Mouse (Mus musculus) midbrain, embryonic 10.5 days (tissue): ENCODE data around the gene Swap70. TPM values are rescaled to one million over a fixed set of nuclear protein-coding genes. Genes with fewer than 3 reads are reported as not detected.

Source experiments
- DNase-seq: peaks from one replicate; pipeline ENCODE4 v3.0.0-alpha.2; 2017; ENCODE audit warnings: low spot score
- H3K27ac ChIP-seq: fragments of 300-500 bp; sonication (generic); replicated peaks from 2 replicates; pipeline ENCODE4 v1.5.1; 2016; ENCODE audit warnings: mild to moderate bottlenecking
- H3K27me3 ChIP-seq: fragments of 300-500 bp; sonication (generic); 2 replicates; pipeline ENCODE4 v1.6.1; 2016; ENCODE audit warnings: low read depth, mild to moderate bottlenecking; ENCODE audit not compliant: poor library complexity, severe bottlenecking
- H3K36me3 ChIP-seq: fragments of 300-500 bp; sonication (generic); 2 replicates; pipeline ENCODE4 v1.6.1; 2016; ENCODE audit warnings: mild to moderate bottlenecking, moderate library complexity
- H3K4me1 ChIP-seq: fragments of 300-500 bp; sonication (generic); 2 replicates; pipeline ENCODE4 v1.6.1; 2016
- H3K4me3 ChIP-seq: fragments of 300-500 bp; sonication (generic); 2 replicates; pipeline ENCODE4 v1.5.1; 2016; ENCODE audit warnings: mild to moderate bottlenecking, moderate library complexity
- H3K9me3 ChIP-seq: fragments of 300-500 bp; sonication (generic); replicated peaks from 2 replicates; pipeline ENCODE4 v1.6.1; 2016; ENCODE audit warnings: mild to moderate bottlenecking
- WGBS: fragments of 180-500 bp; shearing (Covaris S2); methylation state at CpG from one replicate; pipeline ENCODE4 v1.1.7; 2016; 5-methylcytosine and 5-hydroxymethylcytosine counted together
- polyA plus RNA-seq: library from polyadenylated mRNA; unstranded; fragments of >200 nt; fragmentation: Nextera tagmentation; extraction: Ambion mirVana; gene quantifications from 2 replicates; pipeline ENCODE4 v1.2.1, GENCODE M21; 2016

The Swap70 gene
- polyA plus RNA-seq, 1 experiment from 2014 or later, result 26.0 TPM

DNA sequence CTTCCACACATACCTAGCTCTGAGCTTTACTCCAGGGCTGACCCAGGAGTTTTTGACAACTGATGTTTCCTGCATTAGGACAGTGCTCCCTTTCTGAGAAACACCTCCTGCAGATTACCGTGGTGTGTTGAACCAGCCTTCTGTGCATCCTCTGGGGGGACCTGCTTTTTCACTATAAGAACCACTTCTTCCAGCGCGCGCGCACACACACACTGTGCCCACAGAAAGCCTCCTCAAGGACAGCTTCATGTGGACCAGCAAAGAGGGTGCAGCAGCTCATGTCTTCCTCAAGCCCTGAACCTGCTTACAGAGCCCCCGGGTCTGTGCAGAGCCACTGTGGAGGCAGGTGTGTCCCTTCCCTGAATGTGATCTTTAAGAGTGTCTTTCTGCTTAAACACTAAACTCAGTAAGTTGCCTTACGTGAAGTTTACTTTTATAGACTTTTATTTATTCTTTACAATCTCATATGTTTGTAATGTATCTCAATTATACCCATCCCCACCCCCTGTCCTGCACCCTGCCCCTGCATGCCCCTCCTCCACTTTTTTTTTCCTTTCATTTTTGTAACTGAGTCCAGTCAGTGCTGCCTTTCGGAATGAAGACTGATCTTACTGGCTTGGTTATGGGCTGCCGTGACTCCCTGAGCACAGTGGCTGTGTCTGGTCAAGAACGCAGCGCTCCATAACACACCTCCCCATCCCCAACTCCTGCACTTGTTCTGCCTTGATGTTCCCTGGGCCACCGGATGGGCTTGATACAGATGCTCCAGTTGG, 63.8 kb downstream of the Swap70 start:
- Histone ChIP-seq H3K4me1 (peaks cover 15% of the 10 kb centered on the region), H3K4me3 (no peak overlapping the region), H3K27ac (no peak overlapping the region), H3K36me3 (peaks cover 22% of the 10 kb centered on the region), H3K9me3 (no peaks in the 10 kb centered on the region), H3K27me3 (no peaks in the 10 kb centered on the region)
- 92% methylated on average over 12 of the region's 12 CpGs for WGBS
- DNase-seq, result no peak

DNA sequence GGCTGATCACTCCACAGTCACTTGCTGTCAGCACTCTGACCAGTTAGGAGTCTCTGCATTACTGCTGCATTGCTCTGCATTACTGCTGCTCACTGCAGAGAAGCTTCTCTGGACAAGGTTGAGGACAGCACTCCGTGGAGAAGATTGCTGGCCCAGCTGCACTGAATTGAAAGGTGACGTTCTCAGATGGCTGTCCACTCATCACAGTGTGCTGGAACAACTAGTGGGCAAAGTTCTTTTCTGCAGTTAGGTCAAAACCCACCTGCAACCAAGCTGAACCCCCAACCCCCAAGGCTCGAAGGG, 64.3 kb downstream of the Swap70 start:
- Histone ChIP-seq H3K4me3 (no peak overlapping the region), H3K27ac (no peak overlapping the region), H3K36me3 (peaks cover 19% of the 10 kb centered on the region), H3K4me1 (peaks cover 15% of the 10 kb centered on the region), H3K9me3 (no peaks in the 10 kb centered on the region), H3K27me3 (no peaks in the 10 kb centered on the region)
- WGBS, result 82% methylated on average over 3 of the region's 3 CpGs
- DNase-seq, result no peak

DNA sequence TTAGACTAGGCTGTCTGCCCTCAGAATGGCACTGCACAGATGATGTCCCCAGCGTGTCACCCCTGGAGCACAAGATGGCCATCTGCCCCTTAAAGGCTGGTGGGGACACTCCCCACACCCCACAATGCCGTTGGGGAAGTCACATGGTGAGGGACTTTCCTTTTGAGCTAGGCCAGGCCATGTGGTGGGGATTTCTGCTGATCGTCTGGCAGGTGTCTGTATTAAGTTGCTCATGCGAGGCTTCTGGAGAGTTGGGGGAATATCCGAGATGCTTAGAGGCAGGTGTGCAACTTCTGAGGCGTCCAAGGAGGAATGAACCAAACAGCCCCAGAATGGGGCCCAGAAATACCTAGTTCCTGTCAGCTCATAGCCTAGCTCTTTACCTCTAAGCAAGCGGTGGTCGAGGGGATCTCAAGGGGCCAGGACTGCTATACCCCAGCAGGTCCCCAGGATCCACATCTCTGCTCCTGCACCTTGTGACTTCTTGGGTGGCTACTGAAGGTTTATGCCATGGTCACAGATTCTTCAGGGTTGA, 64.8 kb downstream of the Swap70 start:
- H3K27me3 ChIP-seq, result no peaks in the 10 kb centered on the region

DNA sequence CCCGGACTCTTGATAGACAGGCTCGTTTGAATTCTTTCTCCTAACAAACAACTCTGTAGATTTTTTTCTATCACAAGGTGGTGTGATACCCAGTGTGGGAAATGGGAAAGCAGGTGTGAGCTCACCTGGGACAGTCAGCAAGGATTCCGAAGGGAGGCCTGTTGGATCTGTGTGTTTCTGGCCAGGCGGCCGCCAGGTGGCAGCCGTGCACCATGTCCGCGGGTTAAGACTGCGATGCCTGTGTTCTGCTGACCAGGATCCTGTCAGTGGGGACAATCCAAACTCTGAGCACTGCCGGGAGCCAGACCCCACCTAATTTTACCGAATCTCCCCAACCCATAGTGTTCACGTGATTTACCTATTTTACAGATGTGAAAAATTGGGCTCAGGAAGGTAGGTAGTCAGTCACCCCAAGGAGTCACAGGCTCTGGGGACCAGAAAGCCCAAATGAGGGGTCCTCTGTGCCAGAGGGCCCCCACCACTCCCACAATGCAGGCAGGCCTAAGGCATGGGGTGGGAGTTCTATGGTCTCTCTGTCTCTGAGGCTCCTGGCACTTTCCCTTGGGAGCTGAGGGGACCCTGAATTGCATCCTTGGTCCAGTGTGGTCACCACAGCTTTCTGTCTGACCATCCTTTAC, 65.4 kb downstream of the Swap70 start:
- WGBS, result 9% methylated on average over 12 of the region's 12 CpGs
- 0 out of 2 replicates have a peak, but pooled peaks cover 2% of the 10 kb centered on the region for H3K9me3 ChIP-seq
- H3K27me3 ChIP-seq, result no peaks in the 10 kb centered on the region
- DNase-seq, result peak; percentile 83
- no peak overlapping the region for H3K4me3 ChIP-seq
- peaks cover 15% of the 10 kb centered on the region for H3K4me1 ChIP-seq
- H3K27ac ChIP-seq, result peak overlapping the region; percentile 49
- H3K36me3 ChIP-seq, result peaks cover 7% of the 10 kb centered on the region

More for the DNA sequence above, 64.8 kb downstream of the Swap70 start:
- H3K4me3 ChIP-seq, result no peak overlapping the region
- H3K36me3 ChIP-seq, result peaks cover 14% of the 10 kb centered on the region
- no peak for DNase-seq
- peaks cover 15% of the 10 kb centered on the region for H3K4me1 ChIP-seq
- 76% methylated on average over 8 of the region's 8 CpGs for WGBS
- no peaks in the 10 kb centered on the region for H3K9me3 ChIP-seq
- no peak overlapping the region for H3K27ac ChIP-seq

DNA sequence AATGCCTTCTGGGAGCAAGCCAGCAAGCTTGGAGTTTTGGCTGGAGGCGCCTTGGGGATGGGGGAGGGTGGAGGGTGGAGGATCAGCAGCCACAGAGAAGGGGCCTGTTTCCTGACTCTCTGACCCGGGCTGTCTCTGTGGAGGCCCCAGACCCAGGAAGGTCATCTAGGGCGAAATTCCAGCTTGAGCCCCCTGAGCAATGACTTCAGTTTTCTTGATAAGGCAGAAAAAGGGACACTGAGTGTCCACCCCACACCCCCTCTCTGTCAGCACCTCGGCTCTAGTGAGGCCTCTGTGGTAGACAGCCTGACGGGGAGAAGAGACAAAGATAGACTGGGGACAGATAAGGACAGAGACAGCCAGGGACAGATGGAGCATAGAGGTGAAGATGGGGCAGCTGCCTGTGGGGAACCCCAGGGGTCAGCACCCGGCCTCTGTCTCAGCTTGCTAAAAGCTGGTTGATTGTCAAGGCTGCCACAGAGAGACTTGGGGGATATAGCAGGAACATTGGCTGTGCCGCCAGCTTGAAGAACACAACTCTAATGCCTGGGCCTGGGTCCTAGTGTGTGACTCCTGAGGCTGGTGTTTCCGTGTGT, 66.1 kb downstream of the Swap70 start:
- peaks cover 2% of the 10 kb centered on the region for H3K36me3 ChIP-seq
- 0 out of 2 replicates have a peak, but pooled peaks cover 2% of the 10 kb centered on the region for H3K9me3 ChIP-seq
- H3K27ac ChIP-seq, result peak overlapping the region; percentile 49
- no peak for DNase-seq
- 62% methylated on average over 8 of the region's 8 CpGs for WGBS
- no peaks in the 10 kb centered on the region for H3K27me3 ChIP-seq
- H3K4me1 ChIP-seq, result peaks cover 15% of the 10 kb centered on the region
- no peak overlapping the region for H3K4me3 ChIP-seq

DNA sequence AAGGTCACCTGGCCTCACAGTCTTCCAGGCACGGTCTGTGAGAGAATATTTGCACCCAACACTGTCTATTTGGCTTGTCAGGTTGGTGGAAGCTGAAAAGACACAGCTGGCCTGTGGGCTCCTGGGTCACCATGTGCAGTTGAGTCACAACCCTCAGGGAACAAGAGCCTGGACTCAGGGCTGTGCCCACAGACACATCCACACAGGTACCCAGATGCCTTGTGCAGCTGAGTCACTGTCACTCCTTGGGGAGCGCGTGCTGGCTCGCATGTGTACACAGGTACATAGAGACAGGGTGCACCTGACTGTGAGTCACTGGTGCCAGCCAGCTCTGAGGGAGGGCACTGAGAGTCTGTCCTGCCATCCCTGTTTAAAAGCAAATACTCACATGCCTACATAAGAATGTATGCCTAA, 66.7 kb downstream of the Swap70 start:
- no peak for DNase-seq
- Histone ChIP-seq H3K36me3 (no peaks in the 10 kb centered on the region), H3K4me3 (no peak overlapping the region), H3K9me3 (0 out of 2 replicates have a peak, but pooled peaks cover 2% of the 10 kb centered on the region), H3K27me3 (no peaks in the 10 kb centered on the region), H3K27ac (0 out of 2 replicates have a peak overlapping the region, but pooled peaks have one; percentile 6), H3K4me1 (peaks cover 15% of the 10 kb centered on the region)
- WGBS, result 92% methylated on average over 4 of the region's 4 CpGs

DNA sequence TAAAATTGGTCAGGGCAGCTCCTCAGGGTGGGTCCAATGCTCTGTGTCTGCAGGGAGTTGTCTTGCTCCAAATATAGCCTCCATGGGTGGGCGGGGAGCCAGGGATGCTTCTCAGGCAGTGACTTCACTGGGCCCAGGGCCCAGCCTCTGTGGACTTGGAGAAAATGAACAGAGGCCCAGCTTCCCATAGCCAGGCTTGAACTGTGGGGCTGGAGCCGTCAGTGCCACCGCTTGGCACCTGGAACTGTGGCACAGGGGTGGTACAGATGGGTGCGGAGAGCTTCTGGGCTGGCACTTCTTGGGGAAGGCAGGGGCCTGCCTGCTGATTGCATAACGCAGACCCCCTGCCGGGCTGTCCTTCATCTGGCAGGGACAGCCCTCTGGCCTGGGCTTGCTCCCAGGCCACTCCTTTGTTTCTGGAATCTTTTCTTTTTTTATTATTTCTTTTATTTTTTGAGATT, 67.2 kb downstream of the Swap70 start:
- Histone ChIP-seq H3K4me1 (peaks cover 15% of the 10 kb centered on the region), H3K27ac (no peak overlapping the region), H3K27me3 (no peaks in the 10 kb centered on the region), H3K36me3 (no peaks in the 10 kb centered on the region), H3K9me3 (0 out of 2 replicates have a peak, but pooled peaks cover 2% of the 10 kb centered on the region), H3K4me3 (no peak overlapping the region)
- WGBS, result 69% methylated on average over 6 of the region's 6 CpGs
- no peak for DNase-seq

DNA sequence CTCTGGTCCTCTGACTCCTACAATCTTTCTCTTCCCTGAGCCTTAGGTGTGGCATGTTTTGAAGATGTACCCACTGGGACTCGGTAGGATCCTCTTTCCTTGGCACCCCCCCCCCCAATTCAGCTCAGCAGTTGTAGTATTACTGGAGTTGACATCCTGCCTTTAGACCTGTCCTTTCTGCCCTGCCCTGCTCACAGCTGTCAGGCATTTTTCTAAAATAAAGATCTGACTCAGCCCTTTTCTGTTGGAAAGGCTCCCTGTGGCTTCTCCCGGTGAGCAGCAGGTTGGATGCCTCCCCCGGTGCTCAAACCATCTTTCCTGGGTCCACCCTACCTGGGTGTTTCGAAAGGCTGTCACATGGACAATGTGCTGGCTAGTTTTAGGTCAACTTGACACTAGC, 68.1 kb downstream of the Swap70 start:
- Histone ChIP-seq H3K9me3 (0 out of 2 replicates have a peak, but pooled peaks cover 2% of the 10 kb centered on the region), H3K27me3 (no peaks in the 10 kb centered on the region), H3K27ac (no peak overlapping the region), H3K4me1 (peaks cover 15% of the 10 kb centered on the region), H3K36me3 (no peaks in the 10 kb centered on the region), H3K4me3 (no peak overlapping the region)
- DNase-seq, result no peak
- 70% methylated on average over 4 of the region's 4 CpGs for WGBS

DNA sequence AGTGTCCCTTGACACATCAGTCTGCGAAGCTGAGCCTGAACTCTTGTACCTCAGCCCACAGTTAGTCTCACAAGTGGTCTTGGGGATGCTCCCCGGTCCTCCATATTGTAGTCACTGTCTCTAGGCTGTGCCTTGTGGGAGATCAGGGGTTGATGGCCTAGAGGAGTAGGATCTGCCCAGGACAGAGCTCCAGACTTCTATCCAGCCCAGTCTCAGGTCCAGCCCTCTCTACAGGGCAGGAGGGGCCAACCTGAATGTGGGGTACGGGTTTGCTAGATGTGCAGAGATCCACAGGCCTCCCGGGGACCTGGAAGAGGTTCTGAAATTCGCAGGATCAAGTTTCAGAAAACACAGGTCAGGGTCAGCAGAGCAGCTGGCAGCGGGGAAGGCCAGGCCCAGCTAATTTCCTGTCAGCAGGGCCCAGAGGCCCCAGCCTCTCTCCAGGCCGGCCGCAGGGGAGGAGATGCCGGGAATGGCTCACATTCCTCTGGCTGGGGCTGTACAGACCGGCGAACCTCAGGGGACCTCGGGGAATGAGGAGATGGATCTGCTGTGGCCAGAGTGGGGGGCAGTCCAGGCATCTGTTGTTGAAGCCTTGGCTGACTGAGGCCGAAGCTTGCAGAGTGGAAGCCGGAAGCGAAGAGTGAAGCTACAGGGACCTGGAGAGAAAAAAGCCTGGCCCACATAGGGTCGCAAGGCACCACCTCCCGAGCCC, 75.5 kb downstream of the Swap70 start:
- no peaks in the 10 kb centered on the region for H3K36me3 ChIP-seq
- DNase-seq, result peak; percentile 67
- no peak overlapping the region for H3K4me3 ChIP-seq
- peak overlapping the region; percentile 76 for H3K27ac ChIP-seq
- 36% methylated on average over 17 of the region's 17 CpGs for WGBS
- no peaks in the 10 kb centered on the region for H3K9me3 ChIP-seq
- peaks cover 16% of the 10 kb centered on the region for H3K4me1 ChIP-seq
- H3K27me3 ChIP-seq, result no peaks in the 10 kb centered on the region

DNA sequence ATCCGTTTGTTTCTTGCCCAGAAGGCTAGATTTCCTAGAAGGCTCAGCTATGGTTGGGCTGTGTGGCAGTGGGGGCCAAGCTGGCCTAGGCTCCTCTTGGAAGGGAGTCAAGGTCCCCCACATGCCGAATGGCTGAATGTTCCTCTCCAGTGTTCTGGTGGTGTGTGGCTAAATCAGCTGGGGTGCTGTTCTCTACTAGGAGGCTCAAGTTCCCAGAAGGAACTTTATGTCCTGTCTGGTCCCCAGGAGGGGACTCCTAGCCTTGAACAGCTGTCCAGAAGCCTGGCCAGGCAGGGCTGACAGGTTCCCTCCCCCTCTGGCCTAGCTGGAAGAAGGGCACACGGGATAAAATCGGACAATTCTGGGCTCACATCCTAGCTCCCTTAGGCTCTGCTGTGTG, 76.1 kb downstream of the Swap70 start:
- 54% methylated on average over 4 of the region's 4 CpGs for WGBS
- H3K4me3 ChIP-seq, result no peak overlapping the region
- H3K27ac ChIP-seq, result peak overlapping the region; percentile 76

DNA sequence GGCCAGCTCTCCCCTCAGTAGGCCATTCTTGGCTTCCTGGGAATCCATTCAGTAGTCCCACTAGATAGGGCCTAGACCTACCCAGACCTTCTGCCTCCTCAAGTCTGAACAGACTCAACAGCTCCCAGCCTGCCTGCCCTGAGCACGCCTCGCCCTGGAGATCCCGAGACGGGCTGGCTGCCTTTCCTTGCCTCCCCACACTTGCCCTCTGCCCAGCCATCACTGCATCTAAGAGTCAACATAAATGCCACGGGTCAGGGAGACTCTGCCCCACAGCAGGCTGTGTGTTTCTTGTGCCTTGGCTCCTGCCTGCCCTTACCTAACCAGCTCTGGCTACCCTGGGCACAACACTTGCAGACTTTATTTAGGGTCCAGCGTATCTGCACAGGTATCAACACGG, 76.6 kb downstream of the Swap70 start:
- Histone ChIP-seq H3K36me3 (no peaks in the 10 kb centered on the region), H3K4me1 (peaks cover 16% of the 10 kb centered on the region), H3K4me3 (no peak overlapping the region), H3K27me3 (no peaks in the 10 kb centered on the region), H3K9me3 (no peaks in the 10 kb centered on the region), H3K27ac (peak overlapping the region; percentile 76; the same call in 1 of the 2 replicates)
- 83% methylated on average over 7 of the region's 7 CpGs for WGBS
- DNase-seq, result no peak

More for the DNA sequence above, 76.1 kb downstream of the Swap70 start:
- no peak for DNase-seq
- Histone ChIP-seq H3K36me3 (no peaks in the 10 kb centered on the region), H3K27me3 (no peaks in the 10 kb centered on the region), H3K4me1 (peaks cover 16% of the 10 kb centered on the region), H3K9me3 (no peaks in the 10 kb centered on the region)

DNA sequence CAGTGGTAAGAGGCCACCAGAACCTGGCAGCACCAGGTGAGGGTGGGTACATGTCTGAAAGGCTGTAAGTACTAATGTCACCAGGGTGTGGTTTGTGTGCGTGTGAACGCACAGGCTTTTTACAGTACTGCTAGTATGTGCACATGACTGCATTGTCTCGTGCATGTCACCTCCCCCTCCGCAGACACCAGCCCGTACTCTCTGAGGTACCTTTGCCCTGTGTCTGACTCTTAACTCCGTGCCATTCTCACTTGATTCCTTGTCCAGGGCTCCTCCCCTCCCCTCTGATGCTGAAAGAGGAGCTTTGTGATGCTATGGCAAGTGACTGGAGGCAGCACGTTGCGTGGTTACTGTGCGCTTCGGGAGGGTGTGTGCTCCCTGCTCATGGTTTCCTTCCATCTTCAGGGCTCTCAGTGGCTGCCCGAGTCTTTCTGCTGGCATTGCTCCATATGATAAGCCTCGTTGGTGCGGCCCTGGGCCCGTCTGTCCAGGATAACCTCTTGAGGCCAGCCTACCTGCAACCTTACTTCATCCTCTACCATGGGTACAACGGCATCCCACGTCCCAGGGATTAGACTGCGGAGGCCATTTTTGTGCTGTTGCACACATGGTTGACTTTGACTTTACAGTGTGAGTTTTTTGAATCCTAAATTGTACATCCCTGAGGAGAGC, 77.4 kb downstream of the Swap70 start:
- no peaks in the 10 kb centered on the region for H3K27me3 ChIP-seq
- H3K27ac ChIP-seq, result no peak overlapping the region
- no peak for DNase-seq
- no peak overlapping the region for H3K4me3 ChIP-seq
- no peaks in the 10 kb centered on the region for H3K9me3 ChIP-seq
- H3K36me3 ChIP-seq, result no peaks in the 10 kb centered on the region
- WGBS, result 91% methylated on average over 17 of the region's 17 CpGs
- peaks cover 16% of the 10 kb centered on the region for H3K4me1 ChIP-seq
